Comparison of ENCODE assay signal across 9 mouse cellular contexts in genomic region chr12:15849861-15850294, GRCm38 (mm10). TPM values are rescaled to one million over a fixed set of nuclear protein-coding genes. Genes with fewer than 3 reads are reported as not detected.
A peak's percentile ranks its signal among the peaks of the same experiment; 100 is the strongest.
DNase-seq lines count a peak whose midpoint lies in the region; ATAC-seq lines count a peak whose summit lies in the region.
"Had no signal": no experiment of that assay in that cellular context is flagged by ENCODE, and none has a peak within 500 bp of the region (broad histone marks: within the 10 kb centered on the region; RNA-seq: fewer than 3 reads in every experiment).

No protein-coding gene starts in this region.

- H3K9me3 ChIP-seq in kidney, embryonic 14.5 days (ENCODE audit: control insufficient read depth, low read length) = no peaks in the 10 kb centered on the region
- H3K9me3 ChIP-seq in heart, embryonic 15.5 days (replicated peaks) = no peaks in the 10 kb centered on the region
- H3K9me3 ChIP-seq: embryonic facial prominence, embryonic 12.5 days had no signal

- no peak overlapping the region for H3K4me3 ChIP-seq in kidney, embryonic 14.5 days (ENCODE audit: low read length)
- H3K4me3 ChIP-seq in heart, embryonic 15.5 days = no peak overlapping the region
- H3K4me3 ChIP-seq: embryonic facial prominence, embryonic 12.5 days had no signal

- H3K36me3 ChIP-seq in kidney, embryonic 14.5 days (ENCODE audit: control insufficient read depth, insufficient read depth, low read length) = no peaks in the 10 kb centered on the region
- no peaks in the 10 kb centered on the region for H3K36me3 ChIP-seq in heart, embryonic 15.5 days
- H3K36me3 ChIP-seq: embryonic facial prominence, embryonic 12.5 days had no signal

- no peak overlapping the region for H3K27ac ChIP-seq in kidney, embryonic 14.5 days (ENCODE audit: low read depth, low read length)
- H3K27ac ChIP-seq in heart, embryonic 15.5 days = peak overlapping the region; percentile 83
- H3K27ac ChIP-seq: embryonic facial prominence, embryonic 12.5 days had no signal

- H3K9ac ChIP-seq in kidney, embryonic 14.5 days (ENCODE audit: low read depth, low read length) = no peak overlapping the region
- no peak overlapping the region for H3K9ac ChIP-seq in heart, embryonic 15.5 days
- H3K9ac ChIP-seq: embryonic facial prominence, embryonic 12.5 days had no signal

- H3K4me1 ChIP-seq in kidney, embryonic 14.5 days (ENCODE audit: control insufficient read depth, insufficient read depth, low read length) = 0 out of 2 replicates have a peak, but pooled peaks cover 5% of the 10 kb centered on the region
- H3K4me1 ChIP-seq in heart, embryonic 15.5 days (replicated peaks) = peaks cover 21% of the 10 kb centered on the region

- no peak for ATAC-seq in kidney, embryonic 14.5 days (ENCODE audit: low FRiP score, low TSS enrichment)
- peak; percentile 90 for ATAC-seq in heart, embryonic 15.5 days (replicated peaks; ENCODE audit: insufficient number of reproducible peaks, insufficient read depth, low FRiP score, low read depth)
- ATAC-seq in monocyte, adult 5-6 weeks (replicated peaks; ENCODE audit: insufficient number of reproducible peaks, low FRiP score, low TSS enrichment, poor library complexity, severe bottlenecking) = no peak

- WGBS in kidney, embryonic 14.5 days = 46% methylated on average over 3 of the region's 3 CpGs
- WGBS in heart, embryonic 15.5 days = 12% methylated on average over 3 of the region's 3 CpGs

- H3K4me2 ChIP-seq in kidney, embryonic 14.5 days (replicated peaks; ENCODE audit: low read depth, low read length) = no peak overlapping the region
- H3K4me2 ChIP-seq in heart, embryonic 15.5 days = peak overlapping the region; percentile 5; the same call in 1 of the 2 replicates
- H3K4me2 ChIP-seq: embryonic facial prominence, embryonic 12.5 days had no signal

- no peaks in the 10 kb centered on the region for H3K27me3 ChIP-seq in kidney, embryonic 14.5 days (ENCODE audit: control insufficient read depth, insufficient read depth, low read length)
- no peaks in the 10 kb centered on the region for H3K27me3 ChIP-seq in heart, embryonic 15.5 days
- H3K27me3 ChIP-seq: embryonic facial prominence, embryonic 12.5 days had no signal

- DNase-seq in kidney, adult 18-20 months = peak; percentile 71
- peak; percentile 89 for DNase-seq in cerebellum, adult 9-11 months
- DNase-seq in lung, postnatal 14 days = peak; percentile 53
- DNase-seq in spleen, postnatal 10 days (ENCODE audit: low spot score in 2 of 2) = no peak
- DNase-seq in liver = no peak

RNA-seq across cellular contexts. Expression of gene Trib2, which starts 33.2 kb away (rescaled TPM):
- 28.7 and 58.7 TPM in 2 replicates for polyA plus RNA-seq in kidney, embryonic 14.5 days (2014; fragmentation: Nextera tagmentation; extraction: Ambion mirVana)
- polyA plus RNA-seq in heart, embryonic 15.5 days (2015; fragmentation: Nextera tagmentation; extraction: Ambion mirVana) = 44.9 and 48.3 TPM in 2 replicates
- 4.4 to 12.6 TPM (median 5.5 TPM) in 3 replicates for total RNA-seq in monocyte, adult 5-6 weeks (2017)

Comparison
In these comparisons a context has a peak if more than half of its experiments do, and no peak if none do; other contexts are left out.
1. DNase-seq: peak in kidney, adult 18-20 months (single experiment), cerebellum, adult 9-11 months (single experiment) and lung, postnatal 14 days (single experiment); none in spleen, postnatal 10 days (0 of 2) and liver (single experiment).